Mouse (Mus musculus) heart, adult 2 months (tissue): Measurements from ENCODE around the gene Cd7.

Experiments used
- EP300 ChIP-seq: fragments of 200-500 bp; IDR thresholded peaks from 2 replicates; pipeline ENCODE4 v1.6.1; 2011; ENCODE audit warnings: low read depth, low read length, control low read depth; ENCODE audit not compliant: insufficient read depth
- POLR2A ChIP-seq: fragments of 200-500 bp; IDR thresholded peaks from 2 replicates; pipeline ENCODE4 v1.6.1; 2011; ENCODE audit warnings: mild to moderate bottlenecking, low read depth, low read length, control low read depth; ENCODE audit not compliant: insufficient read depth

DNA sequence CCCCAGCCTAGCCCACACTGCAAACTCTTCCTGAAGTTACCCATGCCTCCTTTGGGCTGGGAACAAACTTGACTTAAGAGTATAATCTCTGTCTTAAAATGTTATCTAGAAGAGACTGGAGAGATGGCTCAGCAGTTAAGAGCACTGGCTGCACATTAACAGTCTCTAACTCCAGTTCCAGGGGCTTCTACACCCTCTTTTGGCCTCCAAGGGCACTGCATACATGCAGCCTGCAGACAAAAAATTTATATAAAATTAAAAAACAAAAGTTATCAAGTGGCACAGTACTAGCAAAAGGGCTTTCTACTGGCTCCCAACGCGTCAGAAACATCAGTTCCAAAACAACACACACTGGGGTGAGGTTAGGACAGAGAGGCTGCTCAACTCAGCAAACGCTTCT lies 51.6 kb downstream of the Cd7 start:
- TF ChIP-seq EP300 (no peak), POLR2A (no peak)
